Mouse (Mus musculus): ENCODE data around the gene Tmem199. TPM values are rescaled to one million over a fixed set of nuclear protein-coding genes. Genes with fewer than 3 reads are reported as not detected.
A peak's percentile ranks its signal among the peaks of the same experiment; 100 is the strongest.
"Not testable (repeated sequence)": the region's sequence is repeated elsewhere in the genome, so short reads cannot be mapped to it uniquely, and the experiment has no call there.

Gene Tmem199
- 10 to 100 TPM; 34.2 to 40.6 TPM for total RNA-seq (2021)
- long read RNA-seq, transcript Tmem199-201 (6 exons, 1,347 nt) = major isoform, 52 of 53 reads
- long read RNA-seq, partial matches to known transcripts = 1 of 53 reads
- long read RNA-seq, other reads (novel, unspliced or antisense) = 0 of 53 reads

- peak; percentile 81 to 86 for DNase-seq (ENCODE audit: low spot score in 2 of 2)
These were observed at the start of gene Tmem199, which contains the start of gene Poldip2 for GRCm38 (mm10) chr11:78512025-78512957. Gene Tmem199, minus strand, starts transcription at chr11:78512172. Gene Poldip2, plus strand, starts transcription at chr11:78512193.

- DNase-seq (ENCODE audit: low spot score in 2 of 2) = peak; percentile 72 to 83
These were observed 48.5 kb upstream of the Tmem199 start for GRCm38 (mm10) chr11:78560447-78560846.

GRCm38 (mm10) chr11:78557241-78557640 is 45.3 kb upstream of the Tmem199 start:
- DNase-seq (ENCODE audit: low spot score in 2 of 2) = no peak

DNA sequence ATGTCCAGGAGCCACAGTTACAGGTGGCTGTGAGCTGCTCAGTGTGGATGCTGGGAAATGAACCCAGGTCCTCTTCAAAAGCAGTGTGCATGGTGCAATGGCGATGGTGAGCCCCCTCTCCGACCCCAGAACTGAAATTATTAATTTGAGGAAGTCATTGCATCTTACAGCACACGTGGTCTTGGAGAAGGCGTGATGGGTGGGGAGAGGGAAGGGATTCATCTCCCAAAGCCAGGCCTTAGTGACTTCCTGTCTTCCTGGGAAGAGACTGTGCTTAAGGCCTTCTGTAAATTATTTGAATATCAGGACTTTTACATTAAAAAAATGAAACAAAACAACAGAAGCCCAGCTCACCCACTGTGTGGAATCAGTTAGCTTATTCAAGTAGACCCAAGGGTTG is 44.1 kb upstream of the Tmem199 start:
- DNase-seq (ENCODE audit: low spot score in 2 of 2) = no peak

GRCm38 (mm10) chr11:78555623-78556022 is 43.7 kb upstream of the Tmem199 start:
- DNase-seq (ENCODE audit: low spot score in 2 of 2) = no peak

DNA sequence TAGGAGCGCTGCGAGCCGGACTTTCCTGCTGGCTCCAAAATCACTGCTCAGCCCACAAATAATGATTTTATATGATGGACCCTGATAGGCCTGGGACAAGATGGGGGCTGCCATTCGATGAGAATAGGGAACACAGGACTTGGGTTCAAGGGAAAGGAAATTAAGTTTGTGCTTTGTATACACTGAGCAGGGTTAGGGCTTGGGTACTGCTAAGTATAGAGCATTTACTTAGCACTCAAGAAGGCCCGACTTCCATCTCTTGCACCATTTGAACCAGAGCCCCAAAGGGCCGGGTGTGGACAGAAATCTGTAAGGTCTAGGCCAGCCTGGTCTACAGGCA is 39.1 kb upstream of the Tmem199 start:
- no peak for DNase-seq (ENCODE audit: low spot score in 2 of 2)

- DNase-seq (ENCODE audit: low spot score in 2 of 2) = peak; percentile 90 to 93
These were observed 38.4 kb upstream of the Tmem199 start, which contains the start of gene Tmem97 for GRCm38 (mm10) chr11:78550168-78551058. Gene Tmem97, minus strand, starts transcription at chr11:78550777.

- no peak for DNase-seq (ENCODE audit: low spot score in 2 of 2)
These were observed 37.6 kb upstream of the Tmem199 start for GRCm38 (mm10) chr11:78549491-78549987.

DNA sequence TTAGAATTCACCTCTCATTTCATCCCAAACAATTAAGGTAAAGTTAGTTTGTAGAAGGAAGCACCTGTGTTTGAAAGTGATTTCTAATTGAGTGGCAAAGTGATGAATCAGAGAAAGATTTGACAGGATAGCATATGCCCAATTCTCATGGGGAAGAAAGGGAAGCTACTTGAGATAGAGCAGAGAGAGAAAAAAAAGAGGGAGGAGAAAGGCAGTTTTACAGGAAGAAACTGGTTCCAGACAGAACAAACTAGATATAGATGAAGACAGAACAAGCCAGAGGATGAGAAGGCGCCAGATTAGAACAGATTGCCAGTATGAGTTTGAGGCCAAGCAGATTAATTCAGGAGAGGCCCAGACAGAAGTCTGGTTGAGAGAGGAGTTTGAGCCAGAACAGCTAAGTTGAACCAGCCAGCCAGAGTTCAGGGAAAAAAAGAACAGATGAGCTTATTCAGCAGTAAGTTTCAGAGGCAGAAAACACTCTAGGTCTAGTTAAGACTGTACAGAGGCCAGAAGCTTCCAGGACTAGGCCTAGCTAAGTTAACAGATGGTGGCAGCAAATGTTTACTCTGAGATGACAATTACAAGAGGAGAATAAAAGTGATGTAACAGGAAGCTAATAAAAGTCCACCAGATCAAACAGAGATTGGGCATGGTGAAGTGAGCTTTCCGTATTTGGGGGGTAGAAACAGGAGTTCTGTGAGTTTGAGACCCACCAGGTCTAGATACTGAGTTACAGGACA is 35.9 kb upstream of the Tmem199 start:
- DNase-seq (ENCODE audit: low spot score in 2 of 2) = no peak

DNA sequence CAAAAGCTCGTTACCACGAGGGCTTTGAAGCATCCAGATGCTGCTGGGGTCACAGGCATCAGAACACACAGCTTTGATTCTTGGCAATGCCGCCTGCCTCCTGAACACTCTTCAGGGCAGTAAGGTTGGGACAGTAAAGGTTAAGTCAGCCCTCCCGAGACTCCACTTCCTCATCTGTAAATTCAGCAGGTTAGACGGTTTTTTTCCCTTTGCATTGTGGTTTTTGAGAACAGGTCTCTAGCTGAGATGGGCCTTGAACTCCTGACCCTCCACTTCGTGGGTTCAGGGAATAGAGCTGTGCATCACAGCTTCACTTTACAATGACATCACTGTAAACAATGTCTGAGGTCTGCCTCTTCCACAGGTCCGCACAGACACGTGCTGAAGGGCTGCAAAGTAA is 33.2 kb upstream of the Tmem199 start:
- no peak for DNase-seq (ENCODE audit: low spot score in 2 of 2)

GRCm38 (mm10) chr11:78544449-78545111 is 32.6 kb upstream of the Tmem199 start:
- no peak for DNase-seq (ENCODE audit: low spot score in 2 of 2)

DNA sequence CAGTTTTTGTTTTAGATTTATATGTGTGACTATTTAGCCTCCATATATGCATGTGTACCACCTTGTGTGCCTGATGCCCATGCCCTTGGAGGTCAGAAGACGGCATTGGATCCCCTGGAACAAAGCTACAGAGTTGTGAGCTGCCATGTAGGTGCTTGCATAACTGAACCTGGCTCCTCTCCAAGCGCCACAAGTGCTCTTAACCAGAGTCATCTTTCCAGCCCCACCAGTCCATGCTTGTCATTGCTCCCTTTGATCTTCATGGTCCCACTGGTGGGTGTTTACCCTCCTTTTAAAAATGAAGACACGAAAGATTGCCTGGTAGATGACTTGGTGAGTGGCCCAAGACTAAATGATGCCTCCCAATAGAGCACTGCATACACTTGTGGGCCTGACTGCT is 28.4 kb upstream of the Tmem199 start:
- DNase-seq (ENCODE audit: low spot score in 2 of 2) = no peak

DNA sequence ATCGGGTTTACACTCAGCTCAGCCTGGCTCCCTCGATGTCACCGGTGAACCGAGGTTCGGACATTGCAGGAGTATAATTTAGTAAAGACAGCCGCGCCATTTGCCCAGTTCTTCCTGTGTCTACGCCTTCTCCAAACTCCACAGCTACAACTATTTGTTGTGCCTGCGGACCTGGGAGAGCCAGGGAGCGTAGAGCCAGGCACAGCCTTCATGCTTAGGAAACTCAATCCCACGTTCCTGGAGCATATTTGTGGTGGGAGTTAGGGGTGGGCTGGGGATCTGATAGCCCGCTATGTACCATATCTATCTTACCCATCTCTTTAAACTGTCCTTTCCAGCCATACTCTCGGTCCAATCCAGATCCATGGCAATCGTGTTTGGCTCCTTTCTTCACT is 24.7 kb upstream of the Tmem199 start:
- DNase-seq (ENCODE audit: low spot score in 2 of 2) = no peak

DNA sequence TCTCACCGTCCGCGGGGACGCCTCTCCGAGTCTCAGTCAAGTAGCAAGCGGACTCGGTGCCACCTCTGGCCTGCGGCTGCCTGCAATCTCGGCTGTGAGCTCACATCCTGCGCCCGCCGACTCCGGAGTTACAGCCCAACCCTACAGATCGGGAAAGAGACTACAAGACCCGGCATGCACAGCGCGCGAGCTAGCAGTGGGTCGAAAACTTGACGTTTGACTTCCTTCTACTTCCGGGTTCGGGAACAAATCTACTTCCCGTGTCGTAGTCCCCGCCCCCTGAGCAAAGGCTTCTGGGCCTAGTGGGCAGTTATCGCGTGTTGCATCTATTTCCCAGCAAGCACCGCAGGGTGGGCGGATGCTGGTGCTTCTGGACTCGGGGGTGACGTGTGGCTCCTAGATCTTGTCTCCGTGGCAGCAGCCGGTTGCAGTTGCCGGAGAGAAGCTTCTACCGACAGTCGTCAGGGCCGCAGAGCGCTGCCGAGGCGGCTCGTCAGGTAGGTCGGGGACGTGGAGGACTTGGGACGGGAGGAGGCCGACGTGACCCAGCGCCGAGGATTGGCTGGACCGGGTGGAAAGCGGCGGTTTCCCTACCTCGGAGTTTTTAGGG is 24.2 kb upstream of the Tmem199 start, which contains the start of the genes Tnfaip1 and Ift20:
TSS of gene Tnfaip1 (minus strand) at position 253 of the 610 bp plus-strand sequence.
TSS of gene Ift20 (plus strand) at position 282 of the 610 bp plus-strand sequence.
- DNase-seq (ENCODE audit: low spot score in 2 of 2) = peak; percentile 95 to 96

GRCm38 (mm10) chr11:78535376-78536079 is 23.6 kb upstream of the Tmem199 start:
- DNase-seq (ENCODE audit: low spot score in 2 of 2) = no peak

GRCm38 (mm10) chr11:78534516-78534915 is 22.5 kb upstream of the Tmem199 start:
- DNase-seq (ENCODE audit: low spot score in 2 of 2) = no peak

- not testable (repeated sequence) for DNase-seq (ENCODE audit: low spot score in 2 of 2)
These were observed 19.5 kb upstream of the Tmem199 start for GRCm38 (mm10) chr11:78531515-78531914.

DNA sequence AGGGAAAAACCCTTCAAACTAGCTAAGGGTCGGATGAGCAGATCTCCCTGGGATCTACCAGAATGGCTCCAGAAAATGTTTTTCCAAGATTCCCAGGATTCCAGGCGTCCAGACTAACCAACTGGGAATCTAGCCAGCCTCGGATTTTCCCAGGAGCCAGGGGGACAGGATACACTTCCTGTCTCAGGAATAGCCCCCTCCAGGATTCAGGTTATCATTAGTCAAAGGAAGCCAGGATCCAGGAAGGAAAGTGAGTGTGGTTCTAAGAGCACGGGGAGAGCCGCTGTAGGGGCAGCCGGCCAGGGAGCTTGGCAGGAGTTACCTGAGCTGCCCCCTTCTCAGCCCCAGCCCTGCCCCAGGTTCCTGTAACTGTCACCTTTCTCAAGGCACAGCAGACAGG is 19.1 kb upstream of the Tmem199 start:
- DNase-seq (ENCODE audit: low spot score in 2 of 2) = no peak

GRCm38 (mm10) chr11:78530001-78530400 is 18.0 kb upstream of the Tmem199 start:
- DNase-seq (ENCODE audit: low spot score in 2 of 2) = no peak

Measured in layer of hippocampus, postnatal 10 days (tissue).